22 mouse cellular contexts compared by ENCODE assay signal in the genomic region with DNA sequence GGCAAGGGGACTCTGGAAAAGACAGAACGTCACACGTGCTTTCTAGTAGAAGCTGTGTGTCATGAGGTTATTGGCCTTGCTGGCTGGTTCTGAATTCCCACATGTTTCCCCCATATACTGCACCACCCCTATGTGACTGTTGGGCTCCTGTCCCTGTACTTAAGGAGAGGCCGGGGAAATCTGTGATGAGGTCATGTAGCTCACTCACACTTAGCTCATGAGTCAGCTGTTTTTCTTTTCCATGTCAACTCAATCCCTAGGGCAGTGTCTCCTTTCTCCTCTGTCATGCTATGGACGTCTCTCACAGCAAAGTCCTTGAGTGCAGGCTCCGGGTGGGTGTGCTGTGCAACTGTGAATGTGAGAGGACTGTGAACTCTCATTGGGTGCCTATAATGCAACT. TPM values are rescaled to one million over a fixed set of nuclear protein-coding genes. Genes with fewer than 3 reads are reported as not detected.
A peak's percentile ranks its signal among the peaks of the same experiment; 100 is the strongest.
DNase-seq lines count a peak whose midpoint lies in the region; ATAC-seq and TF ChIP-seq lines count a peak whose summit lies in the region.
"Had no signal": no experiment of that assay in that cellular context is flagged by ENCODE, and none has a peak within 500 bp of the region (broad histone marks: within the 10 kb centered on the region; RNA-seq: fewer than 3 reads in every experiment).

No protein-coding gene starts in this region.

- TF ChIP-seq POLR2A in myocyte (IDR thresholded peaks at IDR 0.05; ENCODE audit: insufficient read length, low read depth), result no peak

- no peak overlapping the region for H3K4me3 ChIP-seq in heart, postnatal 0 days (ENCODE audit: low read depth, low read length)
- H3K4me3 ChIP-seq in myocyte, result no peak overlapping the region
- H3K4me3 ChIP-seq: forebrain, embryonic 10.5 days; forebrain, embryonic 13.5 days; heart, adult 2 months; hindbrain, embryonic 12.5 days; hindbrain, embryonic 15.5 days had no signal

- H3K9ac ChIP-seq in heart, postnatal 0 days (replicated peaks; ENCODE audit: low read depth, low read length), result no peak overlapping the region
- H3K9ac ChIP-seq: forebrain, embryonic 13.5 days; hindbrain, embryonic 12.5 days; hindbrain, embryonic 15.5 days had no signal

- no peak overlapping the region for H3K27ac ChIP-seq in heart, postnatal 0 days (ENCODE audit: low read depth)
- H3K27ac ChIP-seq: forebrain, embryonic 10.5 days; forebrain, embryonic 13.5 days; heart, adult 2 months; hindbrain, embryonic 12.5 days; hindbrain, embryonic 15.5 days had no signal

- H3K4me2 ChIP-seq in heart, postnatal 0 days (ENCODE audit: low read depth, low read length), result no peak overlapping the region
- H3K4me2 ChIP-seq in myocyte (ENCODE audit: low read depth), result peak overlapping the region; percentile 7
- H3K4me2 ChIP-seq: forebrain, embryonic 13.5 days; heart, embryonic 11.5 days; hindbrain, embryonic 12.5 days; hindbrain, embryonic 15.5 days had no signal

- TF ChIP-seq EP300 in heart, postnatal 0 days (IDR thresholded peaks at IDR 0.05; ENCODE audit: low read depth), result no peak

- H3K79me2 ChIP-seq in myocyte (ENCODE audit: control insufficient read depth, insufficient read depth), result no peaks in the 10 kb centered on the region

- DNase-seq in heart, postnatal 0 days (ENCODE audit: low spot score), result no peak
- no peak for DNase-seq in heart, adult 9 months (ENCODE audit: low spot score in 2 of 2)
- no peak for DNase-seq in Patski (ENCODE audit: low read depth, low spot score)
- no peak for DNase-seq in kidney, postnatal 36 days
- no peak for DNase-seq in kidney, postnatal 10 days
- DNase-seq: adrenal gland, postnatal 25 days; cerebellum, adult 18-20 months; cerebellum, adult 9-10 months; cerebellum, postnatal 14 days; gastrocnemius, postnatal 10 days; gastrocnemius, postnatal 36 days; heart, adult 2 months; heart, postnatal 14 days had no signal

- H3K27me3 ChIP-seq in heart, postnatal 0 days (ENCODE audit: control insufficient read depth, insufficient read depth, low read length), result no peaks in the 10 kb centered on the region
- H3K27me3 ChIP-seq in Patski (no peaks in the 10 kb centered on the region), myocyte (ENCODE audit: control insufficient read depth, insufficient read depth, insufficient read length) (no peaks in the 10 kb centered on the region)
- H3K27me3 ChIP-seq: forebrain, embryonic 13.5 days; hindbrain, embryonic 15.5 days had no signal

- H3K9me3 ChIP-seq in heart, postnatal 0 days (replicated peaks; ENCODE audit: control insufficient read depth, low read length), result no peaks in the 10 kb centered on the region
- H3K9me3 ChIP-seq: forebrain, embryonic 10.5 days; forebrain, embryonic 13.5 days; hindbrain, embryonic 12.5 days; hindbrain, embryonic 15.5 days had no signal

- no peaks in the 10 kb centered on the region for H3K4me1 ChIP-seq in heart, postnatal 0 days (ENCODE audit: control insufficient read depth, insufficient read depth)
- H3K4me1 ChIP-seq: forebrain, embryonic 10.5 days; forebrain, embryonic 13.5 days; hindbrain, embryonic 12.5 days; hindbrain, embryonic 15.5 days had no signal

- peak; percentile 66; the same call in 1 of the 2 replicates for ATAC-seq in heart, postnatal 0 days (ENCODE audit: insufficient read depth, low read depth)
- ATAC-seq in Patski, result peak; percentile 67
- ATAC-seq: forebrain, embryonic 13.5 days; forebrain, embryonic 16.5 days had no signal

- no peak for TF ChIP-seq CTCF in heart, postnatal 0 days (IDR thresholded peaks at IDR 0.05; ENCODE audit: low read depth)
- no peak for TF ChIP-seq CTCF in Patski (IDR thresholded peaks at IDR 0.05)

- H3K36me3 ChIP-seq in heart, postnatal 0 days (replicated peaks; ENCODE audit: control insufficient read depth, insufficient read depth, low read length), result no peaks in the 10 kb centered on the region
- H3K36me3 ChIP-seq in myocyte (ENCODE audit: control insufficient read depth, insufficient read depth), result no peaks in the 10 kb centered on the region
- H3K36me3 ChIP-seq: forebrain, embryonic 10.5 days; hindbrain, embryonic 12.5 days; hindbrain, embryonic 15.5 days had no signal

- in situ Hi-C loops in Patski (cut with MboI; ENCODE audit: low pct_unique_long_range_greater_than_20kb), result no loop called here

- H3ac ChIP-seq in myocyte (ENCODE audit: control insufficient read depth, insufficient read length), result no peak overlapping the region

- WGBS in heart, postnatal 0 days, result 48% methylated on average over 5 of the region's 5 CpGs

- CTCF ChIA-PET in Patski (lab: Charles Lee), result interaction anchor here (0.8 to 1.4 kb wide), 5 partner anchors 9 to 129 kb away, joined by 3 read pairs; no protein-coding TSS in a partner anchor

- POLR2A ChIA-PET in Patski (lab: Charles Lee), result no interaction called here

TF ChIP-seq in myocyte, 11 proteins besides CTCF, POLR2A, EP300 and RAD21:
- TF ChIP-seq TCF12 (IDR thresholded peaks at IDR 0.05; ENCODE audit: insufficient read depth, poor library complexity, severe bottlenecking) (no peak), MAX (IDR thresholded peaks at IDR 0.05; ENCODE audit: low read depth) (no peak), POLR2AphosphoS2 (IDR thresholded peaks at IDR 0.05; ENCODE audit: insufficient read length, low read depth) (no peak), TCF3 (IDR thresholded peaks at IDR 0.05; ENCODE audit: insufficient read length, low read depth) (no peak), REST (IDR thresholded peaks at IDR 0.05; ENCODE audit: insufficient read depth, insufficient read length) (no peak), E2F4 (IDR thresholded peaks at IDR 0.05; ENCODE audit: insufficient read depth) (no peak), MYOD1 (IDR thresholded peaks at IDR 0.05; ENCODE audit: control insufficient read depth in 1 of 3, insufficient read length in 2 of 3, low read depth in 2 of 3) (no peak), SRF (IDR thresholded peaks at IDR 0.05; ENCODE audit: control insufficient read depth, insufficient read length, low read depth) (no peak), MYOG (IDR thresholded peaks at IDR 0.05; ENCODE audit: control insufficient read depth in 1 of 3, insufficient read depth in 1 of 3, insufficient read length in 2 of 3, low read depth in 2 of 3) (no peak), USF1 (IDR thresholded peaks at IDR 0.05; ENCODE audit: low read depth) (no peak), CEBPB (IDR thresholded peaks at IDR 0.05; ENCODE audit: insufficient read depth, poor library complexity, severe bottlenecking) (no peak)

RNA-seq across cellular contexts. Expression of a gene that starts 22.6 kb away (rescaled TPM):
- total RNA-seq in heart, postnatal 0 days (2014; rRNA removed; ENCODE audit: low replicate concordance), result 0.57 TPM in 1 of 2 replicates, not detected in the other
- 0.05 and 0.10 TPM in 2 replicates for polyA plus RNA-seq in heart, postnatal 0 days (2015; fragmentation: Nextera tagmentation; extraction: Ambion mirVana)
- polyA plus RNA-seq in Patski (2021), result 0.05 TPM
- polyA plus RNA-seq in myocyte (2012; fragmentation: generic; extraction: Trizol), result 0.67 TPM
- total RNA-seq: granulocyte monocyte progenitor cell, adult 5-6 weeks; heart, adult 2 months; hematopoietic stem cell, adult 5-6 weeks had no signal
